Mouse (Mus musculus): ENCODE results near the gene Kcnj14.

DNA sequence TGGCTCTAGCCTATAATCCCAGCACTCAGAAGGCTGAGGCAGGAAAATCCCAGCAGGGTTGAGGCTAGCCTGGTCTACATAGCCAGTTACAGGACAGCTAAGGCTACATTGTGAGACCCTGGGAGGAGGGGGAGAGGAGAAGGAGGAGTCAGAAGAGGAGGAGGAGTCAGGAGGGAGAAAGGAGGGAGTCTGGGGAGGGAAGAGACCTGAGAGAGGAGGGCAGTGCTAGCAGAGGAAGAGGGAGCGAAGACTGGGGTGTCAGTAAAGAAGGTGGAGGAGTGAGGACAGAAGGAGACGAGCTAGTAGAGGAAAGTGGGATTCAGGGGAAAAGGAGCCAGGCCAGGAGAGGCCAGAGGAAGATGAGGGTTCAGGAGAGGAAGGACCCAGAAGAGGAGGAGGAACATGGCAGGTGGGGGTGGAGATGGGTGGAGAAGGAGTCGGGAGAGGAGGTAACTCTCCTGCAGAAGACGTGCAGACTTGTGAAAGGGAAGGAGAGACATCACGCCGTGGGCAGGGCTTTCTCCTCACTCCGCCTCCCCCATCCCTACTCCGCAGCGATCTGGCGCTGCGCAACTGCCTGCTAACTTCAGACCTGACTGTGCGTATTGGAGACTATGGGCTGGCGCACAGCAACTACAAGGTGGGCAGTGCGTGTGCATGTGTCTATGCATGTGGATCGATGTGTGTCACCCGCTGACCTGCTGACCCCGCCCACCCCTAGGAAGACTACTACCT lies 32.7 kb downstream of the Kcnj14 start:
- no peak for TF ChIP-seq CTCF (conservative IDR thresholded peaks at IDR 0.05; ENCODE audit: low read length)
- no peak for TF ChIP-seq POU5F1 (IDR thresholded peaks at IDR 0.05; ENCODE audit: borderline replicate concordance, low read length)
- TF ChIP-seq NANOG (IDR thresholded peaks at IDR 0.05; ENCODE audit: borderline replicate concordance, low read length), result no peak

Data from E14TG2a.4 (cell line).